Mouse (Mus musculus) megakaryocyte, embryonic 14.5 days (primary cell): ENCODE data around the gene Mest. TPM values are rescaled to one million over a fixed set of nuclear protein-coding genes. Genes with fewer than 3 reads are reported as not detected.

Experiments
- H3K27me3 ChIP-seq: replicated peaks from 2 replicates; pipeline ENCODE3; 2012; ENCODE audit warnings: inconsistent platforms
- H3K36me3 ChIP-seq: replicated peaks from 2 replicates; pipeline ENCODE3; 2012; ENCODE audit warnings: low read length, inconsistent platforms, mixed read lengths
- H3K4me1 ChIP-seq: 2 replicates; pipeline ENCODE4 v1.6.1; 2012; ENCODE audit warnings: inconsistent platforms
- H3K4me3 ChIP-seq: replicated peaks from 2 replicates; pipeline ENCODE3; 2012; ENCODE audit warnings: moderate library complexity, mild to moderate bottlenecking, inconsistent platforms
- H3K9me3 ChIP-seq: 2 replicates; pipeline ENCODE4 v1.6.1; 2012; ENCODE audit warnings: inconsistent platforms
- FLI1 ChIP-seq: IDR thresholded peaks from 2 replicates; pipeline ENCODE4 v1.6.1; 2012; ENCODE audit warnings: low read length, inconsistent platforms, mixed read lengths
- GATA1 ChIP-seq: IDR thresholded peaks from 3 replicates; pipeline ENCODE4 v1.6.1; 2012; ENCODE audit warnings: mixed read lengths, low read length, inconsistent platforms, borderline replicate concordance
- polyA plus RNA-seq: library from polyadenylated mRNA; stranded (reverse); fragments of >175 nt; gene quantifications from 2 replicates; pipeline ENCODE4 v1.2.3, GENCODE M21; 2012; ENCODE audit warnings: low replicate concordance; ENCODE audit not compliant: insufficient read depth

The Mest gene
- polyA plus RNA-seq, 1 experiment = 48.4 TPM

DNA sequence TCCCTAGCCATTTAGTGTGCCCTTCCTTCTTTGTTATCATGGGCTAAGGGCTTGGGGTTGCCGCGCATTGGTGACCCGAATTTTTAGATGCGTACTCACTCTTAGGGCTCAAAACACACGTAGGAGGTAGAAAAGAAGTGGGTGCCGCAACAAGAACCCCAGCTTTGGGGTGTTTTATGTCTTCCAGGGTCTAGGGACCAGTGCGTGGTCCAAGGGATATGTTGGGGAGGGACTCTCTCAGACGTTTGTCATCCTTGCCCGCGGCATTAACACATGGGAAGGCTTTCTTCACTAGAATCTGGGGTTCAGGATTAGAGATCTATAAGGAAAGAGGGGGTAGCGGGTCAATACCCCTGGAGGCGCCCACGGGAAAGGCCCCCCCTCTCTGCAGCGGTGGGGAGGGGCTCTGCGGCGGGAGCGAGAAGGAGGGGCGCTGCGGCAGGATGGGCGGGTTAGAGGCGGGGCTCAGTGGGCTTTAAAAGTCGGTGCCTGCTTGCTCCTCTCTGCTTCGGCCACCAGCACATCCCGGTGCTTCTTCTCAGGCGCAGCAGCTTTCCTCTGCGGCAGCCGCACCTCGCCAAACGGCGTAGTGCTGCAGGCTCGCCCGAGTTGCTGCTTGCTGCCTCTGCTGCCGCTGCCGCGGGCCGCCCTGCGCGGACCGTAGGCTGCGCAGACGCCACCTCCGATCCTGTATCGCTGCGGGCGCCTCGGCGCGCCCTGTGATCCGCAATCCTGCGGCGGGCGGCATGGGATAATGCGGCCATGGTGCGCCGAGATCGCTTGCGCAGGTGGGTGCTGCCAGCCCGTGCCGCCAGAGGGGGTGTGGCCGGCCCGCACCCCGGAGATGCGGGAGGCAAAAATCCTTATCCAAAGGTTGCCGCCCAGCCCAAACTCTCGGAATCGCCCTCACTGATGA is 14.5 kb downstream of the Mest start:
- peaks cover 6% of the 10 kb centered on the region for H3K36me3 ChIP-seq
- H3K9me3 ChIP-seq = peaks cover 55% of the 10 kb centered on the region
- peak overlapping the region; percentile 89 for H3K4me3 ChIP-seq
- TF ChIP-seq FLI1 = no peak
- TF ChIP-seq GATA1 = no peak
- H3K27me3 ChIP-seq = peaks cover 64% of the 10 kb centered on the region
- H3K4me1 ChIP-seq = peaks cover 31% of the 10 kb centered on the region

DNA sequence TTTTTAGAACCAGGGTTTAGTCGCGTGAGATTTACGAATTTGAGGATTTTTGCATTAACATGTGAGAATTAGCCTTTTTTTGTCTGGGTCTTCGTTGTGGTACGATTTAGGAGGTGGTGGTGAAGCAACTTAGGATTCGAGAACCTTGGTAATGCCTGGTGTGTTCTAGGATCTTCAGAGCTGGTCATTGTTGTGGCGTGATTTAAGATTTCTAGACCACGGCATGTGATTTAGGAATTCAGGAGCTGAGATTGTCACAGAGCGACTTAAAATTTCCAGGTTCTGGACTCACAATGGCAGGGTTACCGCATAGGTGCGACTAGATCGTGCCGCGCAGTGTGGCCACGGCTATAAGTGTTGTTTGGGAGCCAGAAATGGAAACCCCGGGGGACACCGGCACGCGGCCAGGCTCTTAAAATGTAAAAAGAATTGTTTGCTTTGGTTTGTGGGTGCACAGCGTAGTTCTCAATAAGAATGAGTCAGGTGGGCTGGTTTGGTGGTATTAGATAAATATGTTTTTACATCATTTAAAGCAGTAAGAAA is 15.2 kb downstream of the Mest start:
- no peak for TF ChIP-seq FLI1
- TF ChIP-seq GATA1 = no peak
- Histone ChIP-seq H3K36me3 (peaks cover 13% of the 10 kb centered on the region), H3K9me3 (peaks cover 48% of the 10 kb centered on the region), H3K4me1 (peaks cover 26% of the 10 kb centered on the region), H3K4me3 (peak overlapping the region; percentile 89), H3K27me3 (peaks cover 57% of the 10 kb centered on the region)

GRCm38 (mm10) chr6:30739177-30739747 is 15.9 kb downstream of the Mest start:
- Histone ChIP-seq H3K9me3 (peaks cover 47% of the 10 kb centered on the region), H3K4me1 (peaks cover 26% of the 10 kb centered on the region), H3K4me3 (peak overlapping the region; percentile 7), H3K27me3 (peaks cover 50% of the 10 kb centered on the region), H3K36me3 (peaks cover 20% of the 10 kb centered on the region)
- TF ChIP-seq FLI1 (no peak), GATA1 (no peak)

DNA sequence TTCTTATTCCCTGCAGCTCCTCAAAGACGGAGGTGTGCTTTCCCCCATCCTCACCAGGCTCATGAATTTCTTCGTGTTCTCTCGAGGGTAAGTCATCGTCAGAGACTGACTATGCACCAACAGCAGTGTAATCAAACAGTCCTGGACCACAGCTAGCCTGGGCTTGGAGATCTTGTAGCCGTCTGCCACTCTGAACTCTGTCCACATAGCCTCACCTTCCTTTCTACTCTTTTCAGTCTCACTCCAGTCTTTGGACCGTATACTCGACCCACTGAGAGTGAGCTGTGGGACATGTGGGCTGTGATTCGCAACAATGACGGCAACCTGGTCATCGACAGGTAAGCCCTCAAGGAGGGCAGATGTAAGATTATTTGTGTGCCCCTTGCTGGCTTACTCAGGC is 21.5 kb downstream of the Mest start:
- H3K36me3 ChIP-seq = peaks cover 71% of the 10 kb centered on the region
- no peak overlapping the region for H3K4me3 ChIP-seq
- H3K27me3 ChIP-seq = peaks cover 6% of the 10 kb centered on the region
- H3K4me1 ChIP-seq = no peaks in the 10 kb centered on the region
- TF ChIP-seq GATA1 (no peak), FLI1 (no peak)
- no peaks in the 10 kb centered on the region for H3K9me3 ChIP-seq

- Histone ChIP-seq H3K9me3 (no peaks in the 10 kb centered on the region), H3K4me1 (no peaks in the 10 kb centered on the region), H3K27me3 (peaks cover 2% of the 10 kb centered on the region), H3K4me3 (no peak overlapping the region), H3K36me3 (peaks cover 78% of the 10 kb centered on the region)
- TF ChIP-seq GATA1 = no peak
These were observed 22.2 kb downstream of the Mest start for GRCm38 (mm10) chr6:30745591-30745990.

- H3K9me3 ChIP-seq = no peaks in the 10 kb centered on the region
- H3K36me3 ChIP-seq = peaks cover 75% of the 10 kb centered on the region
- TF ChIP-seq FLI1 (no peak), GATA1 (no peak)
- H3K27me3 ChIP-seq = no peaks in the 10 kb centered on the region
- H3K4me1 ChIP-seq = peaks cover 13% of the 10 kb centered on the region
- no peak overlapping the region for H3K4me3 ChIP-seq
These were observed 24.4 kb downstream of the Mest start for GRCm38 (mm10) chr6:30747631-30748357.

GRCm38 (mm10) chr6:30748358-30748910 is 25.1 kb downstream of the Mest start:
- no peak for TF ChIP-seq FLI1
- TF ChIP-seq GATA1 = no peak
- no peak overlapping the region for H3K4me3 ChIP-seq
- peaks cover 69% of the 10 kb centered on the region for H3K36me3 ChIP-seq
- no peaks in the 10 kb centered on the region for H3K27me3 ChIP-seq
- no peaks in the 10 kb centered on the region for H3K9me3 ChIP-seq
- peaks cover 13% of the 10 kb centered on the region for H3K4me1 ChIP-seq

GRCm38 (mm10) chr6:30749042-30749689 is 25.8 kb downstream of the Mest start:
- TF ChIP-seq GATA1 (no peak), FLI1 (no peak)
- H3K4me3 ChIP-seq = no peak overlapping the region

GRCm38 (mm10) chr6:30749892-30750291 is 26.5 kb downstream of the Mest start:
- Histone ChIP-seq H3K27me3 (no peaks in the 10 kb centered on the region), H3K4me1 (peaks cover 13% of the 10 kb centered on the region), H3K36me3 (peaks cover 57% of the 10 kb centered on the region), H3K4me3 (no peak overlapping the region), H3K9me3 (no peaks in the 10 kb centered on the region)
- TF ChIP-seq GATA1 = no peak
- no peak for TF ChIP-seq FLI1

More at GRCm38 (mm10) chr6:30749042-30749689, 25.8 kb downstream of the Mest start:
- H3K27me3 ChIP-seq = no peaks in the 10 kb centered on the region
- H3K4me1 ChIP-seq = peaks cover 13% of the 10 kb centered on the region
- no peaks in the 10 kb centered on the region for H3K9me3 ChIP-seq
- H3K36me3 ChIP-seq = peaks cover 62% of the 10 kb centered on the region
